Mouse (Mus musculus): Measurements from ENCODE around the gene Opn1mw. TPM values are rescaled to one million over a fixed set of nuclear protein-coding genes. Genes with fewer than 3 reads are reported as not detected.
"Not testable (repeated sequence)": the region's sequence is repeated elsewhere in the genome, so short reads cannot be mapped to it uniquely, and the experiment has no call there.

The Opn1mw gene
- polyA plus RNA-seq, 1 experiment = not detected

DNA sequence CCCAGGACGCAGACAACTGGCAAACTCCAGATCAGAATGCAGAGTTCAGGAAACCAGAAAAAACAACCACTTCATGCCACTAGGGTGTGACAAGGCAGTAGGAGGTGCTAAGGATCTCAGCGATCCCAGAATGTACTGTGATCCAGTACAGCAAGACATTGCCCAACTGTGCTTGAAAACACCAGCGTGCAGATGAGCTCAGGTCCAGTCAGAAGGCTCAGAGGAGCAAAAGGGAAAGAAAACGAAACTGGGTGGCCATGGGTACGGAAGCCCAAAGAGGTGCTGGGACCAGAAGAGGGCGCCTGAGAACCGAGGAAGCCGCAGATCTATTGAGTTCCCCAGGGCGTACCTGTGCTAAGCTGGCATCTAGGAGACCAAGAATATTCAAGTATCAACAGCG, 11.8 kb upstream of the Opn1mw start:
- H3K4me1 ChIP-seq (ENCODE audit: control insufficient read depth) = peaks cover 3% of the 10 kb centered on the region
- no peak for TF ChIP-seq TAL1 (IDR thresholded peaks at IDR 0.05; ENCODE audit: low read length)
- no peak for TF ChIP-seq GATA1 (IDR thresholded peaks at IDR 0.05; ENCODE audit: low read length)
- peak overlapping the region; percentile 61 for H3K4me3 ChIP-seq (replicated peaks)
- H3K36me3 ChIP-seq (ENCODE audit: control insufficient read depth) = no peaks in the 10 kb centered on the region
- no peaks in the 10 kb centered on the region for H3K9me3 ChIP-seq (ENCODE audit: control insufficient read depth, low read length)
- no peaks in the 10 kb centered on the region; the same call in 1 of the 2 replicates for H3K27me3 ChIP-seq (ENCODE audit: control insufficient read depth)

GRCm38 (mm10) chrX:74124975-74125374, 2.3 kb upstream of the Opn1mw start:
- Histone ChIP-seq H3K4me1 (ENCODE audit: control insufficient read depth) (no peaks in the 10 kb centered on the region), H3K27me3 (ENCODE audit: control insufficient read depth) (peaks cover 8% of the 10 kb centered on the region), H3K36me3 (ENCODE audit: control insufficient read depth) (no peaks in the 10 kb centered on the region), H3K4me3 (replicated peaks) (no peak overlapping the region), H3K9me3 (ENCODE audit: control insufficient read depth, low read length) (no peaks in the 10 kb centered on the region)
- TF ChIP-seq TAL1 (IDR thresholded peaks at IDR 0.05; ENCODE audit: low read length) (no peak), GATA1 (IDR thresholded peaks at IDR 0.05; ENCODE audit: low read length) (no peak)

GRCm38 (mm10) chrX:74135263-74135662, 8.0 kb downstream of the Opn1mw start, which contains the start of gene Mecp2:
Gene Mecp2 (minus strand): TSS chrX:74135363.
- H3K4me1 ChIP-seq (ENCODE audit: control insufficient read depth); H3K27me3 ChIP-seq (ENCODE audit: control insufficient read depth); H3K9me3 ChIP-seq (ENCODE audit: control insufficient read depth, low read length); H3K4me3 ChIP-seq (replicated peaks); H3K36me3 ChIP-seq (ENCODE audit: control insufficient read depth): not testable (repeated sequence)

DNA sequence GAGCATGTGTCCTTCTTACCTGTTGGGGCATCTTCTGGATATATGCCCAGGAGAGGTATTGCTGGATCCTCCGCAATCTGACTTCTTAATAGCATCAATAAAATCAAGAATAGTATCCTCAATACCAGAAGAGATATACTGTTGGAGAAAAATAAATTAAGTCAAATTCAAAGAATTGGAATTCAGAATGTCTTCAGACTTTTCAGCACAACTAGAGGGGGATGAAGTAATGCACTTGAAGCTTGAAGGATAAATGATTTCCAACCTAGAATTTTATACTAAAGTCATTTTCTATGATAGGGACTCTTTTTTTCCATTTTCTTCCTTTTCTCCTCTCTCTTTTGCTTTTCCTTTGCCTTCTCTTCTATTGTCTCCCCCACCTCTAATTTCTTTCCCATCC, 40.5 kb downstream of the Opn1mw start, which contains the start of gene Tex28:
Tex28 (minus strand) TSS at position 101 of the 400 bp plus-strand sequence.
- H3K4me3 ChIP-seq (replicated peaks) = no peak within 1 kb of the TSS
- no peaks in the 10 kb centered on the region for H3K9me3 ChIP-seq (ENCODE audit: control insufficient read depth, low read length)
- no peaks in the 10 kb centered on the region for H3K27me3 ChIP-seq (ENCODE audit: control insufficient read depth)
- no peaks in the 10 kb centered on the region for H3K36me3 ChIP-seq (ENCODE audit: control insufficient read depth)
- no peaks in the 10 kb centered on the region for H3K4me1 ChIP-seq (ENCODE audit: control insufficient read depth)
- TF ChIP-seq GATA1 (IDR thresholded peaks at IDR 0.05; ENCODE audit: low read length) = no peak
- no peak for TF ChIP-seq TAL1 (IDR thresholded peaks at IDR 0.05; ENCODE audit: low read length)

DNA sequence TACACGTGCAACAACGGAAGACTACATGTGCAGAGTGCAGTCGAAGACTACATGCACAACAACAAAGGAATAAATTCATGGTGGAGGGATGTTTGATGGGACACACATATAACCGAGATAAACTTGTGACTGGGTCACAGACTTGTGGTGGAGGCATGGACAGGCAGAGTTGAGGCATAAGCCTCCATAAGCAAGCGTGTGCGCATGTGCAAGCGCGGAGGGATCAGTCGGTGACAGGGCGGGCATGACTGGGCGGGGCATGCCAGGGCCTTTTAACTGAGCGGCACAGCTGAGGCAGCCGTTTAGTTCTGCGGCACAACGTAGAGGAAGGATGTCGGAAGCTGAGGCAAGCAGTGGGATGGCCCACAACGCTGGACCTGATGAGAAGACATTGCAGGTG, 49.7 kb downstream of the Opn1mw start, which contains the start of gene Tktl1:
Tktl1 (plus strand) TSS at position 301 of the 400 bp plus-strand sequence.
- H3K9me3 ChIP-seq (ENCODE audit: control insufficient read depth, low read length) = peaks cover 5% of the 10 kb centered on the region; the same call in 1 of the 2 replicates
- no peaks in the 10 kb centered on the region for H3K36me3 ChIP-seq (ENCODE audit: control insufficient read depth)
- no peak within 1 kb of the TSS for H3K4me3 ChIP-seq (replicated peaks)
- H3K4me1 ChIP-seq (ENCODE audit: control insufficient read depth) = no peaks in the 10 kb centered on the region
- H3K27me3 ChIP-seq (ENCODE audit: control insufficient read depth) = no peaks in the 10 kb centered on the region
- TF ChIP-seq GATA1 (IDR thresholded peaks at IDR 0.05; ENCODE audit: low read length) (no peak), TAL1 (IDR thresholded peaks at IDR 0.05; ENCODE audit: low read length) (no peak)

Other genes with a start within 250 kb of the Opn1mw start
- gene Avpr2, start 235.4 kb upstream of the Opn1mw start, polyA plus RNA-seq (2012) = not detected in 2 replicates
- 0.05 and 0.09 TPM in 2 replicates for gene L1cam, start 231.4 kb upstream of the Opn1mw start, polyA plus RNA-seq (2012)
- 0.27 and 0.38 TPM in 2 replicates for gene Arhgap4, start 205.6 kb upstream of the Opn1mw start, polyA plus RNA-seq (2012)
- 17.2 and 21.3 TPM in 2 replicates for gene Naa10, start 205.5 kb upstream of the Opn1mw start, polyA plus RNA-seq (2012)
- gene Renbp, start 196.6 kb upstream of the Opn1mw start, polyA plus RNA-seq (2012) = 0.91 and 3.1 TPM in 2 replicates
- 13.7 and 22.5 TPM in 2 replicates for gene Hcfc1, start 161.1 kb upstream of the Opn1mw start, polyA plus RNA-seq (2012)
- 16.2 and 16.9 TPM in 2 replicates for gene Irak1, start 103.5 kb upstream of the Opn1mw start, polyA plus RNA-seq (2012)
- gene Mecp2, start 7.9 kb downstream of the Opn1mw start, polyA plus RNA-seq (2012) = 4.4 and 5.4 TPM in 2 replicates
- gene Tex28, start 40.4 kb downstream of the Opn1mw start, polyA plus RNA-seq (2012) = not detected in 2 replicates
- gene Tktl1, start 49.8 kb downstream of the Opn1mw start, polyA plus RNA-seq (2012) = not detected in 2 replicates
- 0.80 and 0.87 TPM in 2 replicates for gene Flna, start 122.4 kb downstream of the Opn1mw start, polyA plus RNA-seq (2012)
- gene Emd, start 127.2 kb downstream of the Opn1mw start, polyA plus RNA-seq (2012) = 2.0 and 2.5 TPM in 2 replicates
- gene Rpl10, start 143.3 kb downstream of the Opn1mw start, polyA plus RNA-seq (2012) = 129 and 134 TPM in 2 replicates
- gene Taz, start 154.4 kb downstream of the Opn1mw start, polyA plus RNA-seq (2012) = 1.3 and 2.1 TPM in 2 replicates
- 0.25 and 0.32 TPM in 2 replicates for gene Dnase1l1, start 154.9 kb downstream of the Opn1mw start, polyA plus RNA-seq (2012)
- 2.6 and 2.8 TPM in 2 replicates for gene Atp6ap1, start 169.6 kb downstream of the Opn1mw start, polyA plus RNA-seq (2012)
- gene Gdi1, start 177.5 kb downstream of the Opn1mw start, polyA plus RNA-seq (2012) = 3.4 and 4.0 TPM in 2 replicates
- 4.8 and 5.6 TPM in 2 replicates for gene Fam50a, start 185.6 kb downstream of the Opn1mw start, polyA plus RNA-seq (2012)
- gene Plxna3, start 201.6 kb downstream of the Opn1mw start, polyA plus RNA-seq (2012) = 0.01 and 0.02 TPM in 2 replicates
- gene Lage3, start 226.2 kb downstream of the Opn1mw start, polyA plus RNA-seq (2012) = 0.85 and 1.0 TPM in 2 replicates
- gene Ubl4a, start 245.8 kb downstream of the Opn1mw start, polyA plus RNA-seq (2012) = 3.5 and 5.0 TPM in 2 replicates
- gene Slc10a3, start 245.9 kb downstream of the Opn1mw start, polyA plus RNA-seq (2012) = 0.06 and 0.07 TPM in 2 replicates